Mouse (Mus musculus) hindbrain, embryonic 15.5 days (tissue): Measurements from ENCODE around the gene Vmn2r13. TPM values are rescaled to one million over a fixed set of nuclear protein-coding genes. Genes with fewer than 3 reads are reported as not detected.
"Not testable (repeated sequence)": the region's sequence is repeated elsewhere in the genome, so short reads cannot be mapped to it uniquely, and the experiment has no call there.

Experiments used
- ATAC-seq: fragments of 200-750 bp; cut with Nextera tagmentation; 2 replicates; pipeline ENCODE4 v1.8.0; 2017; ENCODE audit warnings: low read depth, moderate number of reproducible peaks, moderate TSS enrichment; ENCODE audit not compliant: low FRiP score
- H3K27ac ChIP-seq: fragments of 300-500 bp; sonication (generic); replicated peaks from 2 replicates; pipeline ENCODE4 v1.5.1; 2015; ENCODE audit warnings: mild to moderate bottlenecking, inconsistent platforms
- H3K27me3 ChIP-seq: fragments of 300-500 bp; sonication (generic); 2 replicates; pipeline ENCODE4 v1.6.1; 2015; ENCODE audit warnings: control low read depth, inconsistent platforms
- H3K36me3 ChIP-seq: fragments of 300-500 bp; sonication (generic); 2 replicates; pipeline ENCODE4 v1.6.1; 2015; ENCODE audit warnings: control low read depth, inconsistent platforms
- H3K4me1 ChIP-seq: fragments of 300-500 bp; sonication (generic); replicated peaks from 2 replicates; pipeline ENCODE4 v1.6.1; 2015; ENCODE audit warnings: control low read depth, inconsistent platforms
- H3K4me2 ChIP-seq: fragments of 300-500 bp; sonication (generic); 2 replicates; pipeline ENCODE4 v1.6.1; 2015; ENCODE audit warnings: moderate library complexity, mild to moderate bottlenecking, inconsistent platforms
- H3K4me3 ChIP-seq: fragments of 300-500 bp; sonication (generic); 2 replicates; pipeline ENCODE4 v1.5.1; 2015; ENCODE audit warnings: mild to moderate bottlenecking, inconsistent platforms
- H3K9ac ChIP-seq: fragments of 300-500 bp; sonication (generic); 2 replicates; pipeline ENCODE4 v1.6.1; 2015; ENCODE audit warnings: inconsistent platforms
- H3K9me3 ChIP-seq: fragments of 300-500 bp; sonication (generic); 2 replicates; pipeline ENCODE4 v1.6.1; 2016; ENCODE audit warnings: control low read depth, inconsistent platforms
- WGBS: fragments of 180-500 bp; shearing (Covaris S2); methylation state at CpG from one replicate; pipeline ENCODE4 v1.1.7; 2015; 5-methylcytosine and 5-hydroxymethylcytosine counted together
- polyA plus RNA-seq: library from polyadenylated mRNA; unstranded; fragments of >200 nt; fragmentation: Nextera tagmentation; extraction: Ambion mirVana; gene quantifications from 2 replicates; pipeline ENCODE4 v1.2.1, GENCODE M21; 2015

Gene Vmn2r13
- not detected in 2 replicates for polyA plus RNA-seq

DNA sequence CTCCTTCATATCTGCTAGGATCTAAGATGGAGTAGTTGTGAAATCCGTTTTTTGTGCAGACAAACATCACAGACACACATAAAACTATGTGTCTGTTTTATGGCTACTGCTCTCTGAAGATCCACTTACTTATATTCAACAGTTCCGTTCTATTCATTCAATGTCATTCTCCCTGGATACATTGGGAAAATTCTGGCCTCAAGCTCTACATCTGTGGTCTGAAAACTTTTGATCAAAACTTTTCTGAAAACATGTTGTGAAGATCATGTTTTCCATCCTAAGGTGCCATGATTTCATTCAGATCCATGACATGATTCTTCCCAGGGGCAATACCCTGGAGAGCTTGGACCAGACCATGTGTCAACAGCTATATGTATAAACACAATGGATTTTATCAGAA is at the start of gene Vmn2r13:
Vmn2r13 (minus strand) TSS at position 101 of the 400 bp plus-strand sequence.
- H3K4me3 ChIP-seq, ATAC-seq, H3K4me1 ChIP-seq, H3K9ac ChIP-seq, H3K27ac ChIP-seq, H3K27me3 ChIP-seq, H3K4me2 ChIP-seq, H3K36me3 ChIP-seq: not testable (repeated sequence)
- H3K9me3 ChIP-seq: peaks cover 19% of the 10 kb centered on the region; the same call in 1 of the 2 replicates
- WGBS: 54% methylated on average over 2 of the region's 2 CpGs

DNA sequence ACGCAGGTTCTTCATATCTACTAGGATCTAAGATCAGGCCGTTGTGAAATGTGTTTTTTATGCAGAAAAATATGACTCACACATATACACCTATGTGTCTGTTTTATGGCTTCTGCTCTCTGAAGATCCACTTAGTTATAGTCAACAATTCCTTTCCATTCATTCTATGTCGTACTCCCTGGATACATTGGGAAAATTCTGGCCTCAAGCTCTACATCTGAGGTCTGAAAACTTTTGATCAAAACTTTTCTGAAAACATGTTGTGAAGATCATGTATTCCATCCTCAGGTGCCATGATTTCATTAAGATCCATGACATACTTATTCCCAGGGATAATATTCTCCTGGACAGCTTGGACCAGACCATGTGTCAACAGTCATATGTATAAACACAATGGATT is 32.6 kb upstream of the Vmn2r13 start, which contains the start of gene Vmn2r14:
Vmn2r14 (minus strand) TSS at position 101 of the 400 bp plus-strand sequence.
- Histone ChIP-seq H3K4me1 (no peaks in the 10 kb centered on the region), H3K36me3 (no peaks in the 10 kb centered on the region), H3K27ac (no peak within 1 kb of the TSS), H3K4me3 (no peak within 1 kb of the TSS), H3K9ac (no peak within 1 kb of the TSS), H3K9me3 (peaks cover 11% of the 10 kb centered on the region; the same call in 1 of the 2 replicates), H3K27me3 (no peaks in the 10 kb centered on the region), H3K4me2 (no peak within 1 kb of the TSS)
- 66% methylated on average over 3 of the region's 3 CpGs for WGBS
- no peak for ATAC-seq

DNA sequence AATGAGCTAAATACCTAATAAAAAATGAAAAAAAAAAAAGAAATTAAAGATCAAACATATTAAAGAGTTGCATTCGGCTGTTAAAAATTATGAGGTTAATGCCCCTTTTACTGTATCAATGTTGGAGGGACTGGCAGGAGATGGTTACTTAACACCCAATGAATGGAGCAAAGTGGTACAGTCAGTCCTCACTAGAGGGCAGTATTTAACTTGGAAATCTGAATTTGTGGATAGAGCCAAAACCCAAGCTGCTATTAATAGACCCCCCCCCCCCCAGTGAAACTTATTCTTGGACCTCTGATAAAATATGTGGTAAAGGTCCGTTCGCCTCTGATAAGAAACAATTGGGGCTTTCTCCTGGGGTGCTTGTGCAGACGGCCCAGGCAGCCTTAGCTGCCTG is 25.1 kb downstream of the Vmn2r13 start:
- WGBS: 87% methylated on average over 4 of the region's 4 CpGs
- ATAC-seq, H3K36me3 ChIP-seq, H3K4me1 ChIP-seq, H3K27ac ChIP-seq, H3K9ac ChIP-seq, H3K9me3 ChIP-seq, H3K4me3 ChIP-seq, H3K4me2 ChIP-seq, H3K27me3 ChIP-seq: not testable (repeated sequence)

DNA sequence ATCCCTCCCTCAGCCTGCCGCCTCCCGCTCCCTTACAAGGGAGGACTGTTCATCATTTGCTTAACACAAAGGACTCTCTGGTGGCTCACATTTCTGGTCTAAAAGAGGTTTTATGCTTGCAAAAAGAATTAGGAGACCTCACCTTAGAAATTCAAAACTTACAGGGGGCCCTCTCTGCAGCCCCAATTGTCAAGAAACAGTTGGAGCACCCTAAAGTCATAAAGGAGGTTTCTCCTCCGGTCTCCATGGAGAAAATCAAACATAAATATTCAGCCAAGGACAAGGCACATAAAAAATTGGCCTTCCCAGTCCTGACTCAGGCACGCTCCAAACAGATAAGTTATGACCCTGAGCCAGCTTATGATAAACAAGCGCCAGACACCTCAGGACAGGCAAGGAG is 31.9 kb downstream of the Vmn2r13 start:
- ATAC-seq: no peak
- 86% methylated on average over 5 of the region's 5 CpGs for WGBS
- H3K27ac ChIP-seq: no peak overlapping the region
- no peak overlapping the region for H3K4me3 ChIP-seq
- no peak overlapping the region for H3K4me2 ChIP-seq
- H3K9ac ChIP-seq: no peak overlapping the region
- H3K36me3 ChIP-seq: no peaks in the 10 kb centered on the region
- no peaks in the 10 kb centered on the region for H3K27me3 ChIP-seq
- H3K9me3 ChIP-seq: no peaks in the 10 kb centered on the region
- H3K4me1 ChIP-seq: no peaks in the 10 kb centered on the region

DNA sequence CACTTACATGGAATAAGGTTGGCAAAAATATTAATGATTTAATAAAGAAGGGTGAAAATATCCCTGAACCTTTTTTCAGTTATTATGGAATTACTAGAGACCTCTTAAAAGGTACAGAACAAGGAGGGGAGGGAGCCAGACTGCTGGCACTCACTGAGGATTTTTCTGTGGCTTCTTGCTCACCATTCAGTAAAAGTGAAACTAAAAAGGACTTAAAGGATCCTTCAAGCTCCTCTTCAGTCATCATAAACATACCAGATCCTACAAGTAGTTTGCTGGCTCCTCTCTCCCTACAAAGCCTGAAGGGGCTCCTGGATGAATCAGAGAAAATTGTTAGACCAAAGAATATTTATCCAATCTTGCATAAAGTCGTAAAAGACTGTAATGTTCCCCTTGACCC is 32.4 kb downstream of the Vmn2r13 start:
- 55% methylated on average over 1 of the region's 1 CpGs for WGBS
- ATAC-seq: not testable (repeated sequence)

DNA sequence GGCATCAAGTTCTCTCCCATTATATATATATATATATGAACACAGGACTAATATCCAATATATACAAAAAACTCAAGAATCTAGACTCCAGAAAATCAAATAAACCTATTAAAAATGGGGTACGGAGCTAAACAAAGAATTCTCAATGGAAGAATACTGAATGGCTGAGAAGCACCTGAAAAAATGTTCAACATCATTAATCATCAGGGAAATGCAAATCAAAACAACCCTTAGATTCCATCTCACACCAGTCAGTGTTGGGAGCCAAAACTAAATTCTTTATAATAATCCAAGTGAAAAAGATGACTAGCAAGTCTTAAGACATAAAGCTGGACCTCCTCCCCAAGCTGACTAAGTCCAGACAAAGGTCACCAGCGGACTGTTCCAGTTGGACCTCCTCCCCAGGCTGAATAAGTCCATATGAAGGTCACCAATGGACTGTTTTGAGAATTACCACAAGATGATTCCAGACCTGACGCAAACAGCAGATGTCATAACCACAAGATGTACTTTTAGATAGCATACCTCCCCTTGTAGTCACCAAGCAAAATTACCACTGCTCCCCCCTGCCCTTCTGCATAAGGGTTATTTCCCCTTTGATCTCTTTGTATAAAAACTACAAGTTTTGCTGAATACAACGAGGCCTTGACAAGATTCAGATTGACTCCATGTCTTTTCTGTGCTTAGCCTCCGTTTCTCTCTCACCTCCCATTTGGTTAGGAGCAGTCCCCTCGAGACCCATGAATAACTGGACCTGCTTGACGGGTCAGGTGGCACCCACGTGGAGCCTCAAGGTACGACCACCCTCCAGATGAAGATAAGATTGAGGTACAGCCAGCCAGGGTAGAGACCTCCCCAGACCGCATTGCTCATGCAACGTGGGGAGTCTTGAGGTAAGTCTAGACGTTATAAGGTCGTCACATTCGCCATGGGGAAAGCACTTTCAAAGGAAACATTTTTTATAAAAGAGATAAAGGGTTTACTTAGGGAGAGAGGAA is 33.2 kb downstream of the Vmn2r13 start:
- ATAC-seq, H3K4me1 ChIP-seq, H3K27me3 ChIP-seq, H3K27ac ChIP-seq, H3K36me3 ChIP-seq, H3K4me2 ChIP-seq, H3K9ac ChIP-seq, H3K4me3 ChIP-seq, H3K9me3 ChIP-seq: not testable (repeated sequence)
- WGBS: 80% methylated on average over 14 of the region's 14 CpGs

More for the DNA sequence above, 32.4 kb downstream of the Vmn2r13 start:
- H3K9ac ChIP-seq, H3K27ac ChIP-seq, H3K4me1 ChIP-seq, H3K27me3 ChIP-seq, H3K4me3 ChIP-seq, H3K4me2 ChIP-seq, H3K36me3 ChIP-seq, H3K9me3 ChIP-seq: not testable (repeated sequence)

DNA sequence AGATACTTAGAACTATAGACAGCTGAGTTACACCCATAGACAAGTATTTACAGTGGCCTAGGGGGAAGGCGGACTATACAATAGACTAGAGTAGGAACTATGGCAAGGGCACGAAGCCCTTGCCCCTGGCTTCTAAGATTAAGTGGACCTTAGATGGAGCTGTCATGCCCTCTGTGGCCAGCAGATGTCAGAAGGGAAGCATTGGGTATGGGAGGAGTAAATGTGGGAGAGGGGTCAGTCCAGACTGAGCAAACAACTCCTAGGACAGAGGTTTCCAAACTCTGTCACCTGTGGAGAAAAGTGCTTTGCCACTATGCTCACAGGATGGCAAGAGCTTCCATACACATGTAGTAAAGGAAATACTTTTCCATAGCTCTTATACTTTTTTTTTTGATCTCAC is 52.5 kb downstream of the Vmn2r13 start:
- Histone ChIP-seq H3K27ac (no peak overlapping the region), H3K4me1 (no peaks in the 10 kb centered on the region), H3K27me3 (no peaks in the 10 kb centered on the region), H3K9me3 (no peaks in the 10 kb centered on the region), H3K4me3 (no peak overlapping the region), H3K9ac (no peak overlapping the region), H3K4me2 (no peak overlapping the region), H3K36me3 (no peaks in the 10 kb centered on the region)
- ATAC-seq: no peak
- 75% methylated on average over 2 of the region's 2 CpGs for WGBS

DNA sequence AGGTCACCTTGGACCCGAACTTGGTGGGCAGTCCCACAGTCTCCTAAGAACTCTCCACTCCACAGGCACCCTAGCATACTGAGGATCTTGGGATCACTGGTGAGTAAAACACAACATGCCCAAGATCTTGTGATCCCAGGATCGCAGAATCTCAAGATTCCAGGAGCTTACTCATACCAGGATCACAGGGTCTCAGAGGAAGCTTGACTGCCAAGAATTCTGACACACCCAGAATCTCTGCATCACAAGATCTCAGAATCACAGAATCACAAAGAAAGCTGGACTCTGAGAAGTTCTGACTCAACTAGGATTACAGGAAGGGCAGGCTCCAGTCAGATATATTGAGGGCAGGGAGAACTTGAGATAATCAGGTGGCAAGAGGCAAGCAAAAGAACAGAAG is 55.3 kb downstream of the Vmn2r13 start:
- Histone ChIP-seq H3K27ac (no peak overlapping the region), H3K4me1 (no peaks in the 10 kb centered on the region), H3K9ac (no peak overlapping the region), H3K4me2 (no peak overlapping the region), H3K36me3 (no peaks in the 10 kb centered on the region), H3K27me3 (no peaks in the 10 kb centered on the region), H3K9me3 (no peaks in the 10 kb centered on the region), H3K4me3 (no peak overlapping the region)
- 84% methylated on average over 2 of the region's 2 CpGs for WGBS
- no peak for ATAC-seq

Other genes starting within 250 kb of the Vmn2r13 start
- not detected in 2 replicates for gene Vmn2r10, start 185.7 kb downstream of the Vmn2r13 start, polyA plus RNA-seq
- gene Vmn2r11, start 132.6 kb downstream of the Vmn2r13 start, polyA plus RNA-seq: not detected in 2 replicates
- gene Vmn2r12, start 94.2 kb downstream of the Vmn2r13 start, polyA plus RNA-seq: not detected in 2 replicates
- not detected in 2 replicates for gene Vmn2r14, start 32.5 kb upstream of the Vmn2r13 start, polyA plus RNA-seq
- gene Vmn2r15, start 105.4 kb upstream of the Vmn2r13 start, polyA plus RNA-seq: not detected in 2 replicates
- gene Vmn2r16, start 138.0 kb upstream of the Vmn2r13 start, polyA plus RNA-seq: not detected in 2 replicates
- gene Vmn2r17, start 227.5 kb upstream of the Vmn2r13 start, polyA plus RNA-seq: not detected in 2 replicates